Mouse (Mus musculus) liver, embryonic 14.5 days (tissue): ENCODE results near the gene Mstn.

Experiments
- CTCF ChIP-seq: IDR thresholded peaks from 2 replicates; pipeline ENCODE4 v1.5.1; 2016; ENCODE audit warnings: antibody characterized with exemption, low read depth, control low read depth
- EP300 ChIP-seq: IDR thresholded peaks from 2 replicates; pipeline ENCODE4 v1.6.1; 2016; ENCODE audit warnings: antibody characterized with exemption, low read depth

GRCm38 (mm10) chr1:53049763-53050427, 11.5 kb upstream of the Mstn start:
- TF ChIP-seq EP300 (no peak), CTCF (no peak)
